Mouse (Mus musculus) kidney, postnatal 0 days (tissue): Measurements from ENCODE around the gene Pip4k2b. TPM values are rescaled to one million over a fixed set of nuclear protein-coding genes. Genes with fewer than 3 reads are reported as not detected.

ENCODE experiments used
- ATAC-seq: fragments of 200-750 bp; cut with Nextera tagmentation; replicated peaks from 2 replicates; pipeline ENCODE4 v1.8.0; 2017; ENCODE audit warnings: low read depth, moderate number of reproducible peaks, moderate TSS enrichment, moderate library complexity; ENCODE audit not compliant: low FRiP score
- DNase-seq: peaks from one replicate; pipeline ENCODE4 v3.0.0-alpha.2; 2016; ENCODE audit warnings: low spot score
- H3K27ac ChIP-seq: fragments of 300-500 bp; sonication (generic); 2 replicates; pipeline ENCODE4 v1.5.1; 2014; ENCODE audit warnings: mild to moderate bottlenecking
- H3K27me3 ChIP-seq: fragments of 300-500 bp; sonication (generic); 2 replicates; pipeline ENCODE4 v1.6.1; 2014; ENCODE audit warnings: low read length, mixed read lengths; ENCODE audit not compliant: insufficient read depth
- H3K36me3 ChIP-seq: fragments of 300-500 bp; sonication (generic); 2 replicates; pipeline ENCODE4 v1.6.1; 2014; ENCODE audit warnings: low read length, mixed read lengths; ENCODE audit not compliant: insufficient read depth
- H3K4me1 ChIP-seq: fragments of 300-500 bp; sonication (generic); replicated peaks from 2 replicates; pipeline ENCODE4 v1.6.1; 2014; ENCODE audit warnings: antibody characterized with exemption, low read length, mixed read lengths; ENCODE audit not compliant: insufficient read depth
- H3K4me2 ChIP-seq: fragments of 300-500 bp; sonication (generic); 2 replicates; pipeline ENCODE4 v1.6.1; 2014; ENCODE audit warnings: mild to moderate bottlenecking, low read length, moderate library complexity, mixed read lengths
- H3K4me3 ChIP-seq: fragments of 300-500 bp; sonication (generic); replicated peaks from 2 replicates; pipeline ENCODE4 v1.5.1; 2014; ENCODE audit warnings: low read depth, low read length
- H3K9ac ChIP-seq: fragments of 300-500 bp; sonication (generic); 2 replicates; pipeline ENCODE4 v1.6.1; 2014; ENCODE audit warnings: low read depth, low read length
- H3K9me3 ChIP-seq: fragments of 300-500 bp; sonication (generic); replicated peaks from 2 replicates; pipeline ENCODE4 v1.6.1; 2016; ENCODE audit warnings: low read length, inconsistent platforms, mixed read lengths
- CTCF ChIP-seq: IDR thresholded peaks from 2 replicates; pipeline ENCODE4 v1.5.1; 2016; ENCODE audit warnings: antibody characterized with exemption, low read depth, mild to moderate bottlenecking, moderate library complexity
- WGBS: fragments of 180-500 bp; shearing (Covaris S2); extraction: QIAGEN DNeasy Blood & Tissue Kit; methylation state at CpG from one replicate; pipeline ENCODE4 v1.1.7; 2014; 5-methylcytosine and 5-hydroxymethylcytosine counted together
- polyA plus RNA-seq: library from polyadenylated mRNA; unstranded; fragments of >200 nt; fragmentation: Nextera tagmentation; extraction: Ambion mirVana; gene quantifications from 2 replicates; pipeline ENCODE4 v1.2.1, GENCODE M21; 2015

Gene Pip4k2b
- polyA plus RNA-seq, 1 experiment from 2014 or later = 1.5 TPM

DNA sequence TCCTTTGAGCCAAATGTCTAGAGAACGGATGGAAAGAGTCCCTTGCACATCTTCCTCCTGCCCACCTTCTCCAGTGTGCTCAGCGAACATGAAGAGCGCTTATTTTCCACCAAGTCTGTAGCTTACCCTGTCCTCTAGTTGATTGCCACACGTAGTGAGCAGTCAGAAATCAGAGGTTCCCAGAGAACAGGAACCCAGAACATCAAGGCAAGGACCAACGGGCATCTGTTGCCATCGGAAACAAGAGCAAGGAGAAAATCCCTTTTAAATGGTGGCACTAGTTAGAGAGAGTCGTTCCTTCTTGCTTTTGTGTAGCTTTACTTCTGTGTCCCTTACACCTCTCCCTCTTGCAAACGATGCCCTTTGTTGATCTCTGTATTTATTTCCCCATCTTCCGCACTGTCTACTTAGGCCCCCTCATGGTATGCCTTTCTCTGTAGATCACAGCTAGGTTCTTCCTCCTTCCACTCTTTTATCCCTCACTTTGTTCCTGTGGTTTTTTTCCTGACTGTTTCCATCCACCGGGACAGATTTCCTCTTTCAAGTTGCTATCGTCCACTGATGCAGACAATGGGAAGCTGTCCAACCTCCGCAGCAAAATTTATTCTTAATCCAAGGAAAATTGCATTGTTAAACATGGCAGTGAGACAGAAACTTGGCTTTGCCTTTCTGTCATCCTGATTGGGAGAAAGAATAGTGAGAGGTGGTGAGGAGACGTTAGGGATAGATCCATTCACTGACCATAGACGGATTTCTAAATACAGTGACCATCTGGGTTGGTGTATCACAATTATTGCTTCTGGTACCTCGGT is 42.7 kb downstream of the Pip4k2b start:
- ATAC-seq = no peak

DNA sequence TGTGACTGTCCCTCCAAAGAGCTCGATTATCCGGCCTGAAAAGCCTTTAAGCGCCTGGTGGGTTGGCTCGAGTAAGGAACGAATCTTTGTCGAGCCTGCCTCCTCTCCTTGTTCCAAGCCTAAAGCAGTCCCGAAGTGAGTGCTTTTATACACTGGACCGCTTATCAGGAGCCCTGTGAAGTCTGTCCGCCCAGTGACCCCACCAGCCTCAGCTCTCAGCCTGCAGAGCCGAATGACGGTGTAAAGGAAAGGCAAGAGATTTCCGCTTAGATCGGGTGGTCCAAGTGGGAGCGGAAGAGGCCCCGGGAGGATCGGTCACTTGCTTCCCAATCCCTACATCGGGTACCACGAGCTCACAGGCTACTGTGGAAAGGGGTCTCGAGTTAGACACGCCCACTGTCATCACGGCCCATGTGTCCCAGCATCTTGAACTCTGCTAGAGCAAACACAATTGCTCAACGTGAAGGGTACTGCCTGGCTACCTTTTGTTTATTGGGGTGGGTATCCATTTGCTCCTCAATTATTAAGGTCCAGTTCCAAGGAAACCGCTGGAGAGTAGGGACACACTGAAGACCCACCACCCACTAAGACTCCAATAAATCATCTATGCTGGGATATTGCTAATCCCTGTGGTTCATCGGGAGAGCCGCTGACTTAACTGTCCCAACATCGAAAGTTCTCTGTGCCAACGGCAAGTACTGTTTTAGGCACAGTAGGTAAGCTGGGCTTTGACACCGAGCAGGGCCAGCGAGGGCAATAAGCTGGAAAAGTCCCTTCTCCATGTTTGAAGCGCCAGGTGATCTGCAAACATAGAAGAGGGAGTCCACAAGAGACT is 43.5 kb downstream of the Pip4k2b start:
- Histone ChIP-seq H3K27me3 (no peaks in the 10 kb centered on the region), H3K9ac (peak overlapping the region; percentile 93), H3K9me3 (no peaks in the 10 kb centered on the region), H3K4me1 (peaks cover 29% of the 10 kb centered on the region), H3K4me3 (peak overlapping the region; percentile 93), H3K27ac (peak overlapping the region; percentile 98), H3K4me2 (peak overlapping the region; percentile 93), H3K36me3 (no peaks in the 10 kb centered on the region)
- ATAC-seq (no peak), DNase-seq (peak; percentile 66)
- 16% methylated on average over 30 of the region's 30 CpGs for WGBS
- no peak for TF ChIP-seq CTCF

More for the DNA sequence above, 42.7 kb downstream of the Pip4k2b start:
- Histone ChIP-seq H3K4me2 (peak overlapping the region; percentile 93), H3K9me3 (no peaks in the 10 kb centered on the region), H3K27me3 (no peaks in the 10 kb centered on the region), H3K4me3 (peak overlapping the region; percentile 66; the same call in 1 of the 2 replicates), H3K36me3 (peaks cover 4% of the 10 kb centered on the region; the same call in 1 of the 2 replicates), H3K27ac (no peak overlapping the region), H3K4me1 (peaks cover 21% of the 10 kb centered on the region), H3K9ac (no peak overlapping the region)
- 49% methylated on average over 15 of the region's 15 CpGs for WGBS
- no peak for DNase-seq
- no peak for TF ChIP-seq CTCF

DNA sequence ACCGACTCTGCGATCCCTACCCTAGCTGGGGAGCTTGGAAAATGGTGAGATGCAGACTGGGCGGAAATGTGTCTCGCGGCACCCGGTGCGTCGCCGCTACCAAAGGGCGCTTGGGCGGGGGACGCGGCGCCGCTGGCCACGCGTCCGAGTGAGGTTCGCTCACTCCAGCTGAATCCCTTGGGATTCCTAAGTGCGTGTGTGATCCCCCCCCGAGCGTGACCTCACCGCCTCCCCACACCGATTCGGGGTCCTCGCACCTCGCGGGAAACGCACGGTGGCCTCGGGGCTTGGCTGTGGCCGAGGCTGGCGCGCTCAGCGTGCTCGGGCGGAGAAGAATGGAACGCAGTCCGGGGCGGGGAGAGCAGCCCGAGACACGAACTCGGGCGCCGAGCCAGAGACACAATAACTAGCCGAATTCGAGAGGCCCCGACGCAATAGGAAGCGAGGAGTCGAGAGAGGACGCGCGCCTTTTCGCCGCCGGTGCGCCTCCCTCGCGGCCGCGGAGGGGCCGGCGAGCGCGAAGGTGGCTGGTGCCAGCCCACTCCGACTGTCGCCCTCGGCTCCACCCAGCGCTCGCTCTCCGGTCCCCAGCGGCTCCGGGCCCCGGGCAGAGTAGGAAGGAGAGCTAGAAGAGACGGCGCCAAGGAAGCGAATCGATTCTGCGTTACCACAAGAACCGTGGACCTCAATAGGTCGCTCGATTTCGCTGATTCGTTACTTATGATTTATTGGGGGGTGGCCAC is 44.3 kb downstream of the Pip4k2b start, which contains the start of gene Pcgf2:
Pcgf2 (minus strand) TSS at position 495 of the 743 bp plus-strand sequence.
- H3K36me3 ChIP-seq = no peaks in the 10 kb centered on the region
- no peak for TF ChIP-seq CTCF
- peak within 1 kb of the TSS; percentile 93 for H3K9ac ChIP-seq
- DNase-seq (peak; percentile 87), ATAC-seq (0 out of 2 replicates have a peak, but pooled peaks have one; percentile 3)
- H3K27me3 ChIP-seq = no peaks in the 10 kb centered on the region
- H3K4me1 ChIP-seq = peaks cover 35% of the 10 kb centered on the region
- H3K27ac ChIP-seq = peak within 1 kb of the TSS; percentile 98
- no peaks in the 10 kb centered on the region for H3K9me3 ChIP-seq
- peak within 1 kb of the TSS; percentile 93 for H3K4me2 ChIP-seq
- WGBS = under 1% methylated on average over 85 of the region's 85 CpGs
- H3K4me3 ChIP-seq = peak within 1 kb of the TSS; percentile 93

DNA sequence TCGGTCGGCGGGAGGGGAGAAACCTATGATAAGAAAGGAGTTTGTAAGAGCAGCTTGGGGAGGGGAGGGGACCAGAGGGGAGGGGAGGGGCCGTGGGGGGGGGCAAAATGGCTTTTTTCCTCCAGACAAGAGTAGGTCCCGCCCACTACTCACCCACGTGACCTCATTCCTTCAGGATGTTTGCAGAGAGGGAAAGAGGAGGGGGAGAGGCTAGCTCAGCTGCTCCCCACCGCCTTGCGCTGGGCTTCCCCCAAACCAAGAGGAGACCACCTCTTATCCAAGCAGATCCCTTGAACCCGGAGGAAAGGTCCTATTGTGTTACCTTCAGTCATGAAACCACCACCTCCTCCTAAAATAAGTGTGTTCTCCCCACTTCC is 44.9 kb downstream of the Pip4k2b start:
- peak; percentile 98 for DNase-seq
- WGBS = 5% methylated on average over 4 of the region's 9 CpGs

DNA sequence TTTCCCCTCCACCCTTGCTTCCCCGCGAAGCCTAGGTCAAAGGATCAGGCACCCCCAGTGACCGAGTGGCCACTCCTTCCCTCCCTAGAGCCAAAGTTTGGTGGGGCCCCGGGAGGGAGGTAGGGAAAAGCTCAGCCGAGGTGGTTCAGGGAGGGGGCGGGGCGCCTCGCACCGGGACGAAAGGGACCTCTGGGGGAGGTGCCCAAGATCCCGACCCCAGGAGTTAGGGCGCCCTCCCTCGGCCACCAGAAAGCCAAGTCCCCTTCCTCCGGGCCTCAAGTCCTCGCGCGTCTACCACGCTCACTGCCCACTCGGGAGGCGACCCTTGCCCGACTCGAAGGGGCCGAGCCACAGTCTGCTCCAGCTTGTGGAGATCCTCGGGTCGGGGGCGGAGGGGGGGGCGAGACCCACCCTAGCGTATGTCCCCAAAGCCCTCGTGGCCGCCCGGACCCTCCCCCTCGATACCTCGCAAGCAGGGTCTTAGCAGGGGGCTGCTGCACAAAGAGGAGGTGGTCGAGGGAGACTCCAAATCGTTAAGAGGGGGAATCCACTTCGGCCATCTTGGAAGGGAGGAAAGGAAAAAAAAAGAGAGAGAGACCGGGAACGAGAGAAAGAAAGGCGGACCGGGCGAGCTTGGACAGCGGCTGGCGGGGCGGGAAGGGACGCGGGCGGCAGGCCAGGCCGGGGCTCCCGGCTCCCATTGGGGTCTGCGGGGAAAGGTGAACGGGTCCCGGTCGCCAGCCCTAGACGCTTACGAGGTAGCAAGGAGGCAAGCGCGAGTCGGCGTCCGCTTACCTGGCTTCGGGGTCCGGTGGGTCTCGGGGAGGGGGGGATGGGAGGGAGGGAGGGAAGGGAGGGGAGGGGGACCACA is 45.5 kb downstream of the Pip4k2b start:
- ATAC-seq (0 out of 2 replicates have a peak, but pooled peaks have one; percentile 1), DNase-seq (peak; percentile 86)
- no peaks in the 10 kb centered on the region for H3K27me3 ChIP-seq
- H3K4me2 ChIP-seq = peak overlapping the region; percentile 93
- H3K9me3 ChIP-seq = no peaks in the 10 kb centered on the region
- peak; percentile 62 for TF ChIP-seq CTCF
- peak overlapping the region; percentile 98 for H3K27ac ChIP-seq
- no peaks in the 10 kb centered on the region for H3K36me3 ChIP-seq
- peak overlapping the region; percentile 93 for H3K9ac ChIP-seq
- peak overlapping the region; percentile 93 for H3K4me3 ChIP-seq
- WGBS = 0% methylated on average over 59 of the region's 63 CpGs
- H3K4me1 ChIP-seq = peaks cover 35% of the 10 kb centered on the region

More for the DNA sequence above, 44.9 kb downstream of the Pip4k2b start:
- TF ChIP-seq CTCF = no peak
- Histone ChIP-seq H3K27me3 (no peaks in the 10 kb centered on the region), H3K4me3 (peak overlapping the region; percentile 93), H3K27ac (peak overlapping the region; percentile 98), H3K4me2 (peak overlapping the region; percentile 93), H3K9ac (peak overlapping the region; percentile 93), H3K36me3 (no peaks in the 10 kb centered on the region), H3K4me1 (peaks cover 35% of the 10 kb centered on the region), H3K9me3 (no peaks in the 10 kb centered on the region)
- ATAC-seq = peak; percentile 6
